Mouse (Mus musculus) myocyte (in vitro differentiated cells): Measurements from ENCODE around the gene Rbm15. TPM values are rescaled to one million over a fixed set of nuclear protein-coding genes. Genes with fewer than 3 reads are reported as not detected.

Source experiments
- H3K27me3 ChIP-seq: one replicate; pipeline ENCODE4 v1.6.1; 2011; ENCODE audit not compliant: control insufficient read depth, insufficient read depth, insufficient read length
- H3K36me3 ChIP-seq: one replicate; pipeline ENCODE4 v1.6.1; 2011; ENCODE audit not compliant: control insufficient read depth, insufficient read depth
- H3K4me2 ChIP-seq: one replicate; pipeline ENCODE4 v1.6.1; 2011; ENCODE audit warnings: low read depth, control low read depth
- H3K4me3 ChIP-seq: one replicate; pipeline ENCODE4 v1.5.1; 2011; ENCODE audit warnings: mild to moderate bottlenecking, control low read depth, moderate library complexity
- H3K79me2 ChIP-seq: one replicate; pipeline ENCODE4 v1.6.1; 2011; ENCODE audit not compliant: control insufficient read depth, insufficient read depth
- H3ac ChIP-seq: one replicate; pipeline ENCODE4 v1.6.1; 2011; ENCODE audit not compliant: control insufficient read depth, insufficient read length
- CEBPB ChIP-seq: IDR thresholded peaks from 2 replicates; pipeline ENCODE4 v1.6.1; 2011; ENCODE audit warnings: mild to moderate bottlenecking, moderate library complexity; ENCODE audit not compliant: poor library complexity, insufficient read depth, severe bottlenecking
- E2F4 ChIP-seq: IDR thresholded peaks from one replicate; pipeline ENCODE4 v1.6.1; 2011; ENCODE audit warnings: mild to moderate bottlenecking, control low read depth, moderate library complexity; ENCODE audit not compliant: insufficient read depth
- MAX ChIP-seq: IDR thresholded peaks from one replicate; pipeline ENCODE4 v1.6.1; 2011; ENCODE audit warnings: low read depth, mild to moderate bottlenecking, control low read depth
- MYOD1 ChIP-seq, 3 experiments: IDR thresholded peaks; one replicate each; pipeline ENCODE4 v1.6.1; 2011; ENCODE audit warnings: control low read depth in 2 of 3, low read depth in 2 of 3, mild to moderate bottlenecking in 2 of 3, moderate library complexity in 1 of 3; ENCODE audit not compliant: insufficient read length in 2 of 3, control insufficient read depth in 1 of 3
- MYOG ChIP-seq, 3 experiments: IDR thresholded peaks; one replicate each; pipeline ENCODE4 v1.6.1; 2011; ENCODE audit warnings: control low read depth in 2 of 3, low read depth in 2 of 3, mild to moderate bottlenecking in 2 of 3; ENCODE audit not compliant: insufficient read length in 2 of 3, control insufficient read depth in 1 of 3, insufficient read depth in 1 of 3
- POLR2A ChIP-seq: IDR thresholded peaks from one replicate; pipeline ENCODE4 v1.6.1; 2011; ENCODE audit warnings: low read depth, mild to moderate bottlenecking, control low read depth, moderate library complexity; ENCODE audit not compliant: insufficient read length
- POLR2AphosphoS2 ChIP-seq: IDR thresholded peaks from one replicate; pipeline ENCODE4 v1.6.1; 2011; ENCODE audit warnings: low read depth, control low read depth; ENCODE audit not compliant: insufficient read length
- REST ChIP-seq: IDR thresholded peaks from one replicate; pipeline ENCODE4 v1.6.1; 2011; ENCODE audit warnings: mild to moderate bottlenecking, control low read depth, moderate library complexity; ENCODE audit not compliant: insufficient read depth, insufficient read length
- SRF ChIP-seq: IDR thresholded peaks from one replicate; pipeline ENCODE4 v1.6.1; 2011; ENCODE audit warnings: low read depth; ENCODE audit not compliant: control insufficient read depth, insufficient read length
- TCF12 ChIP-seq: IDR thresholded peaks from one replicate; pipeline ENCODE4 v1.6.1; 2011; ENCODE audit warnings: mild to moderate bottlenecking, control low read depth; ENCODE audit not compliant: poor library complexity, insufficient read depth, severe bottlenecking
- TCF3 ChIP-seq: IDR thresholded peaks from one replicate; pipeline ENCODE4 v1.6.1; 2011; ENCODE audit warnings: low read depth, control low read depth; ENCODE audit not compliant: insufficient read length
- USF1 ChIP-seq: IDR thresholded peaks from one replicate; pipeline ENCODE4 v1.6.1; 2011; ENCODE audit warnings: low read depth, mild to moderate bottlenecking, control low read depth, moderate library complexity
- polyA plus RNA-seq: library from polyadenylated mRNA; unstranded; fragments of >200 nt; fragmentation: generic; extraction: Trizol; gene quantifications from one replicate; pipeline ENCODE4 v1.2.1, GENCODE M21; 2012; ENCODE audit warnings: missing spikeins

Rbm15 gene
- polyA plus RNA-seq, 1 experiment, result 4.3 TPM

GRCm38 (mm10) chr3:107360341-107360740 is 26.9 kb upstream of the Rbm15 start:
- peaks cover 18% of the 10 kb centered on the region for H3K27me3 ChIP-seq

GRCm38 (mm10) chr3:107357700-107358234 is 24.3 kb upstream of the Rbm15 start:
- no peaks in the 10 kb centered on the region for H3K36me3 ChIP-seq
- no peaks in the 10 kb centered on the region for H3K79me2 ChIP-seq
- no peak overlapping the region for H3K4me2 ChIP-seq
- H3K4me3 ChIP-seq, result no peak overlapping the region
- TF ChIP-seq TCF12 (no peak), POLR2A (no peak), MYOG (IDR thresholded peaks at IDR 0.05; ENCODE audit: control insufficient read depth in 1 of 3, insufficient read depth in 1 of 3, insufficient read length in 2 of 3, low read depth in 2 of 3) (no peak), CEBPB (no peak), MAX (no peak), REST (no peak), SRF (no peak), MYOD1 (IDR thresholded peaks at IDR 0.05; ENCODE audit: control insufficient read depth in 1 of 3, insufficient read length in 2 of 3, low read depth in 2 of 3) (no peak), E2F4 (no peak), POLR2AphosphoS2 (no peak), TCF3 (no peak)
- H3K27me3 ChIP-seq, result peaks cover 5% of the 10 kb centered on the region
- no peak overlapping the region for H3ac ChIP-seq

More at GRCm38 (mm10) chr3:107360341-107360740, 26.9 kb upstream of the Rbm15 start:
- Histone ChIP-seq H3ac (no peak overlapping the region), H3K36me3 (no peaks in the 10 kb centered on the region), H3K4me2 (no peak overlapping the region), H3K79me2 (no peaks in the 10 kb centered on the region), H3K4me3 (no peak overlapping the region)
- TF ChIP-seq SRF (no peak), TCF3 (no peak), CEBPB (no peak), POLR2A (no peak), TCF12 (no peak), MYOD1 (IDR thresholded peaks at IDR 0.05; ENCODE audit: control insufficient read depth in 1 of 3, insufficient read length in 2 of 3, low read depth in 2 of 3) (no peak), E2F4 (no peak), POLR2AphosphoS2 (no peak), MYOG (IDR thresholded peaks at IDR 0.05; ENCODE audit: control insufficient read depth in 1 of 3, insufficient read depth in 1 of 3, insufficient read length in 2 of 3, low read depth in 2 of 3) (no peak), MAX (no peak), USF1 (no peak), REST (no peak)

DNA sequence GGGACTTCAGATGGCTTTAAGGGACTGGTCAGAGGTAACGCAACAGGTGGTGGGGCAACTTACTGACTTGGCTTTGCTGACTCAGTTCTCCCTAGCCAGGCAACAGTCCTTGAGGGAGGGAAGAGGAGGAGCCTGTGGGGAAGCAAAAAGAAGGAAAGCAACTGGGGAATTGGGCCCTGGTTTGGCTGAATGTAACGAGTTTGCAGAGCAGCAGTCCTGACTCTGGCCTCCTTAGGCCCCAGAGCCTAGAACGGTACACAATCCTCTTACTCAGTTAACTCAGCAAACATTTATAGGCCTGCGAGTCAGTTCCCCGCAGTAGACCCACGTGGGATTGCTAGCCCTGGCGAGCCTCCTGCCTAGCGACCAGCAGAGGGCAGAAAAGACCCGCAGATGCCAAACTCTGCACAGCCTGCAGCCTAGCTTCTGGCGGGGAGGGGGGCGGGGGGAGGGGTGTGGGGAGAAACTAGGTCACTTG is 23.5 kb upstream of the Rbm15 start:
- peak overlapping the region; percentile 88 for H3K4me2 ChIP-seq
- no peak overlapping the region for H3K4me3 ChIP-seq
- no peak overlapping the region for H3ac ChIP-seq
- H3K27me3 ChIP-seq, result peaks cover 5% of the 10 kb centered on the region
- no peak for TF ChIP-seq TCF3
- TF ChIP-seq MYOD1 (IDR thresholded peaks at IDR 0.05; ENCODE audit: control insufficient read depth in 1 of 3, insufficient read length in 2 of 3, low read depth in 2 of 3), result peak in 1 of 3 experiments; percentile 43
- H3K79me2 ChIP-seq, result no peaks in the 10 kb centered on the region
- no peaks in the 10 kb centered on the region for H3K36me3 ChIP-seq

DNA sequence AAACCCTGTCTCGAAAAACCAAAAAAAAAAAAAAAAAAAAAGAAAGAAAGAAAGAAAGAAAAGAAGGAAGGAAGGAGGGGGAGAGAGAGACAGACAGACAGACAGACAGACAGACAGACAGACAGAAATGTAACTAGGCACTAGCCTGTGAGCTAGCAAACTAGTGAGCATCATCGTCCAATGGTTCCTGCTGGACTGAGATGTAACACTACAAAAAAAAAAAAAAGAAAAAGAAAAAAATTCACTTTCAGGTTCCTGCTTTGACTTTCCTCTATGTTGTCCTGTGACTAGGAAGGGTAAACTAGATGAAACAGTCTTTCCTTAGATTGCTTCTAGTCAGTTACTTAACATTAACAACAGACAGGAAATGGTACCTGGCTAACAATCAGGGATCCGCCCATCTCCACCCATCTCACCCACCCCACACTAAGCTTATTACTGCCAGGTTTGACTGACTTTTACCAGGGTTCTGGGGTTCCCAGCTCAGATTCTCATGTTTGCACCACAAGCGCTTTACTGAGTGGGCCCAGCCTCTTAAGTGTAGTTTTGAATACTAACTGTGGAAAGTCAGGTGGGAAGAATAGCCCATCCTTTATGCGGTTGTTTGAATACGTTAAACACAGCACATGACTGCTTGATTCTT is 22.3 kb upstream of the Rbm15 start:
- Histone ChIP-seq H3K36me3 (no peaks in the 10 kb centered on the region), H3K4me2 (no peak overlapping the region), H3K4me3 (no peak overlapping the region), H3K27me3 (peaks cover 5% of the 10 kb centered on the region), H3K79me2 (no peaks in the 10 kb centered on the region), H3ac (no peak overlapping the region)
- TF ChIP-seq CEBPB (no peak), TCF12 (no peak), MAX (no peak), MYOG (IDR thresholded peaks at IDR 0.05; ENCODE audit: control insufficient read depth in 1 of 3, insufficient read depth in 1 of 3, insufficient read length in 2 of 3, low read depth in 2 of 3) (no peak), USF1 (no peak), POLR2A (no peak)

DNA sequence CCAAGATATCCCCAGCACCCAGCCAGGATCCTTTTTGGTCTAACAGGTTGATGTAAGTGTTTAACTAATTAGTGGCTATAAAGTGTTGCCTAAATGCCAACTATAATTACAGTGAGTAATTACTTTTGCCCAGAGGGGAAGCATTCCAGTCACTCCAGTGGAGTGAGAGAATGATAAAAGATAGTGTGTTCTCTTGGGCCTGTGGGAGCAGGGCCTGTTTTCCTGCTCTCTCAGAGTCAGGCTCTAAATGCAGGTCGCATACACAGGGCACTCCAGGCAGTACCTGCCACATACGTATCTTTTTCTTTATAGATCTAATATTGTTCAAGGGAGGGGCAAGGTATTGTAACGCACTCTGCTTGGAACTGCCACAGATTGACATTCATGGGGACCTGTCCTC is 18.2 kb upstream of the Rbm15 start:
- H3K36me3 ChIP-seq, result no peaks in the 10 kb centered on the region
- no peak overlapping the region for H3ac ChIP-seq
- H3K79me2 ChIP-seq, result no peaks in the 10 kb centered on the region
- no peak for TF ChIP-seq REST
- TF ChIP-seq POLR2A, result no peak
- no peak for TF ChIP-seq MAX
- no peak for TF ChIP-seq MYOD1 (IDR thresholded peaks at IDR 0.05; ENCODE audit: control insufficient read depth in 1 of 3, insufficient read length in 2 of 3, low read depth in 2 of 3)
- TF ChIP-seq USF1, result no peak
- TF ChIP-seq SRF, result no peak
- no peak for TF ChIP-seq MYOG (IDR thresholded peaks at IDR 0.05; ENCODE audit: control insufficient read depth in 1 of 3, insufficient read depth in 1 of 3, insufficient read length in 2 of 3, low read depth in 2 of 3)
- no peak for TF ChIP-seq TCF12
- no peak for TF ChIP-seq POLR2AphosphoS2
- TF ChIP-seq TCF3, result no peak
- TF ChIP-seq CEBPB, result no peak
- TF ChIP-seq E2F4, result no peak
- no peak overlapping the region for H3K4me2 ChIP-seq
- H3K27me3 ChIP-seq, result peaks cover 5% of the 10 kb centered on the region
- H3K4me3 ChIP-seq, result no peak overlapping the region
